Mouse (Mus musculus) testis, adult 2 months (tissue): ENCODE results near the gene 4930453N24Rik.

Experiments
- CTCF ChIP-seq: fragments of 200-500 bp; IDR thresholded peaks from 2 replicates; pipeline ENCODE4 v1.5.1; 2012; ENCODE audit warnings: low read depth, mild to moderate bottlenecking, inconsistent platforms, low read length, moderate library complexity; ENCODE audit not compliant: control insufficient read depth, insufficient read depth, insufficient replicate concordance
- POLR2A ChIP-seq: fragments of 200-500 bp; IDR thresholded peaks from 2 replicates; pipeline ENCODE4 v1.6.1; 2012; ENCODE audit warnings: low read depth, mild to moderate bottlenecking, inconsistent platforms, low read length, moderate library complexity; ENCODE audit not compliant: control insufficient read depth

GRCm38 (mm10) chr16:64794802-64795201 lies 23.8 kb upstream of the 4930453N24Rik start:
- TF ChIP-seq CTCF = no peak
- TF ChIP-seq POLR2A = no peak
